Comparison of ENCODE assay signal across 14 mouse cellular contexts in the genomic region with DNA sequence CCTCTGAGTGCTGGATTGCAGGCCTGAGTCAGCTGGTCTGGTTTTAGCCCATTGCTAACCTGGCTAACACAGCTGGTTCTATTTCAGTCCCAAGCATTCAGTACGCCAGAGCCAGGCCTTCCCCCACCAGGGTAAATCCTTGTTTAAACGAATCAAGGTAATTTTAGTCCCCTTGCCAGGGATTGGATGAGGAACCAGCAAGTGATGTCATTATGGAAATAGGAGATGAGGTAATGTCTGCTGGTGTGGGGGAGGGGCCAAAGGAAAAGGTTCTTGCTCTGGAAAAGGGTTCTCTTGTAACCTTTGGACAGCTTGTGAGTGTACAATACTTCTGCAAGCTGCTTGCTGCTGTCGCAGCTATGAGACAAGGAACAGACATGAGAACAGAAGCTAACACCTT. TPM values are rescaled to one million over a fixed set of nuclear protein-coding genes. Genes with fewer than 3 reads are reported as not detected.
DNase-seq lines count a peak whose midpoint lies in the region; ATAC-seq lines count a peak whose summit lies in the region.
"Had no signal": no experiment of that assay in that cellular context is flagged by ENCODE, and none has a peak within 500 bp of the region (broad histone marks: within the 10 kb centered on the region; RNA-seq: fewer than 3 reads in every experiment).

No protein-coding gene starts in this region.

- no peaks in the 10 kb centered on the region for H3K27me3 ChIP-seq in limb, embryonic 11.5 days (ENCODE audit: control insufficient read depth, insufficient read depth, low read length)
- peaks cover 28% of the 10 kb centered on the region for H3K27me3 ChIP-seq in limb, embryonic 10.5 days (ENCODE audit: low read depth, poor library complexity, severe bottlenecking)

- H3K4me3 ChIP-seq in limb, embryonic 11.5 days (ENCODE audit: low read depth, low read length) = no peak overlapping the region
- H3K4me3 ChIP-seq in limb, embryonic 10.5 days = no peak overlapping the region
- H3K4me3 ChIP-seq: liver, embryonic 13.5 days had no signal

- no peaks in the 10 kb centered on the region for H3K9me3 ChIP-seq in limb, embryonic 11.5 days (ENCODE audit: control insufficient read depth, low read length)
- no peaks in the 10 kb centered on the region for H3K9me3 ChIP-seq in limb, embryonic 10.5 days (replicated peaks)
- H3K9me3 ChIP-seq: liver, embryonic 13.5 days had no signal

- peak; percentile 42 for DNase-seq in limb, embryonic 11.5 days (ENCODE audit: low spot score)
- DNase-seq in limb, embryonic 10.5 days (ENCODE audit: low spot score) = no peak
- DNase-seq in ES-CJ7 (ENCODE audit: low read depth, low spot score) = peak; percentile 87
- DNase-seq in brain, adult 2 months (ENCODE audit: low read depth, low spot score) = peak; percentile 18
- DNase-seq in kidney, postnatal 36 days = peak; percentile 76 to 81
- DNase-seq in ovary, adult 18-20 months (ENCODE audit: low spot score) = no peak
- no peak for DNase-seq in adrenal gland, adult 2 months
- DNase-seq in ovary, postnatal 36 days (ENCODE audit: low spot score) = no peak
- DNase-seq: cerebellum, postnatal 25 days; layer of hippocampus, adult 9-11 months; liver, embryonic 13.5 days; thymus, adult 2 months had no signal

- 41% methylated on average over 3 of the region's 3 CpGs for WGBS in limb, embryonic 11.5 days
- WGBS in limb, embryonic 10.5 days = 62% methylated on average over 3 of the region's 3 CpGs

- ATAC-seq in limb, embryonic 11.5 days (ENCODE audit: insufficient number of reproducible peaks, low FRiP score, low TSS enrichment, low read depth) = no peak
- ATAC-seq: forebrain, embryonic 16.5 days had no signal

- no peak overlapping the region for H3K27ac ChIP-seq in limb, embryonic 11.5 days (replicated peaks; ENCODE audit: low read depth, low read length)
- no peak overlapping the region for H3K27ac ChIP-seq in limb, embryonic 10.5 days
- H3K27ac ChIP-seq: liver, embryonic 13.5 days had no signal

- no peak overlapping the region for H3K9ac ChIP-seq in limb, embryonic 11.5 days (ENCODE audit: low read length)
- H3K9ac ChIP-seq: liver, embryonic 13.5 days had no signal

- H3K36me3 ChIP-seq in limb, embryonic 11.5 days (ENCODE audit: control insufficient read depth, insufficient read depth, low read length) = no peaks in the 10 kb centered on the region
- H3K36me3 ChIP-seq in limb, embryonic 10.5 days = no peaks in the 10 kb centered on the region
- H3K36me3 ChIP-seq: liver, embryonic 13.5 days had no signal

- H3K4me2 ChIP-seq in limb, embryonic 11.5 days (ENCODE audit: low read depth, severe bottlenecking) = no peak overlapping the region
- H3K4me2 ChIP-seq: liver, embryonic 13.5 days had no signal

- no peaks in the 10 kb centered on the region for H3K4me1 ChIP-seq in limb, embryonic 11.5 days (ENCODE audit: control insufficient read depth, insufficient read depth, low read length)
- peaks cover 8% of the 10 kb centered on the region; the same call in 1 of the 2 replicates for H3K4me1 ChIP-seq in limb, embryonic 10.5 days

RNA-seq across cellular contexts. Expression of a gene that starts 10.1 kb away (rescaled TPM):
- 0.10 and 0.11 TPM in 2 replicates for polyA plus RNA-seq in limb, embryonic 11.5 days (2014; fragmentation: Nextera tagmentation; extraction: Ambion mirVana)
- 0.16 TPM in 1 of 2 replicates, not detected in the other for polyA plus RNA-seq in limb, embryonic 10.5 days (2016; fragmentation: Nextera tagmentation; extraction: Ambion mirVana)
- total RNA-seq in adrenal gland, adult 2 months (2021) = under 1 TPM; 0.43 to 0.86 TPM
- polyA plus RNA-seq in adrenal gland, adult 2 months (2012; rRNA removed) = 2.4 and 8.5 TPM in 2 replicates

RNA-seq across cellular contexts. Expression of a gene that starts 15.2 kb away (rescaled TPM):
- polyA plus RNA-seq in limb, embryonic 11.5 days (2014; fragmentation: Nextera tagmentation; extraction: Ambion mirVana) = 146 and 157 TPM in 2 replicates
- polyA plus RNA-seq in limb, embryonic 10.5 days (2016; fragmentation: Nextera tagmentation; extraction: Ambion mirVana) = 133 and 138 TPM in 2 replicates
- 100 to 1,000 TPM; 270 to 284 TPM for total RNA-seq in adrenal gland, adult 2 months (2021)
- polyA plus RNA-seq in adrenal gland, adult 2 months (2012; rRNA removed) = 205 and 318 TPM in 2 replicates

RNA-seq across cellular contexts. Expression of a gene that starts 29.5 kb away (rescaled TPM):
- 33.4 and 37.2 TPM in 2 replicates for polyA plus RNA-seq in limb, embryonic 11.5 days (2014; fragmentation: Nextera tagmentation; extraction: Ambion mirVana)
- 54.8 and 56.2 TPM in 2 replicates for polyA plus RNA-seq in limb, embryonic 10.5 days (2016; fragmentation: Nextera tagmentation; extraction: Ambion mirVana)
- under 1 TPM; 0.73 to 0.78 TPM for total RNA-seq in adrenal gland, adult 2 months (2021)
- polyA plus RNA-seq in adrenal gland, adult 2 months (2012; rRNA removed) = 2.8 and 5.2 TPM in 2 replicates

RNA-seq across cellular contexts. Expression of a gene that starts 42.8 kb away (rescaled TPM):
- polyA plus RNA-seq in limb, embryonic 11.5 days (2014; fragmentation: Nextera tagmentation; extraction: Ambion mirVana) = not detected in 2 replicates
- polyA plus RNA-seq in limb, embryonic 10.5 days (2016; fragmentation: Nextera tagmentation; extraction: Ambion mirVana) = 0.15 and 0.23 TPM in 2 replicates
- total RNA-seq in adrenal gland, adult 2 months (2021) = not detected
- not detected in 2 replicates for polyA plus RNA-seq in adrenal gland, adult 2 months (2012; rRNA removed)
- total RNA-seq: heart, adult 18-20 months had no signal
- polyA plus RNA-seq: forebrain, embryonic 16.5 days; liver, embryonic 13.5 days had no signal

RNA-seq across cellular contexts. Expression of a gene that starts 48.1 kb away (rescaled TPM):
- 0.61 and 0.62 TPM in 2 replicates for polyA plus RNA-seq in limb, embryonic 11.5 days (2014; fragmentation: Nextera tagmentation; extraction: Ambion mirVana)
- 1.4 and 2.1 TPM in 2 replicates for polyA plus RNA-seq in limb, embryonic 10.5 days (2016; fragmentation: Nextera tagmentation; extraction: Ambion mirVana)
- 1 to 10 TPM; 3.2 to 4.4 TPM for total RNA-seq in adrenal gland, adult 2 months (2021)
- polyA plus RNA-seq in adrenal gland, adult 2 months (2012; rRNA removed) = 0.29 and 0.31 TPM in 2 replicates

Comparison
In these comparisons a context has a peak if more than half of its experiments do, and no peak if none do; other contexts are left out.
1. DNase-seq: peak in limb, embryonic 11.5 days (single experiment), ES-CJ7 (single experiment), brain, adult 2 months (single experiment) and kidney, postnatal 36 days (2 of 2); none in limb, embryonic 10.5 days (single experiment), ovary, adult 18-20 months (single experiment), adrenal gland, adult 2 months (single experiment) and ovary, postnatal 36 days (single experiment).